Mouse (Mus musculus) G1E (cell line): ENCODE measurements around the gene Nbr1. TPM values are rescaled to one million over a fixed set of nuclear protein-coding genes. Genes with fewer than 3 reads are reported as not detected.

Experiments used
- ATAC-seq: 2 replicates; pipeline ENCODE4 v1.8.0; 2016; ENCODE audit warnings: mild to moderate bottlenecking; ENCODE audit not compliant: insufficient number of reproducible peaks, poor library complexity, low FRiP score, severe bottlenecking; ENCODE audit errors: extremely low read depth
- DNase-seq: peaks from one replicate; pipeline ENCODE4 v3.0.0; 2012; ENCODE audit warnings: low spot score
- H3K27me3 ChIP-seq: 2 replicates; pipeline ENCODE4 v1.6.1; 2012; ENCODE audit warnings: mild to moderate bottlenecking, low read length, inconsistent platforms; ENCODE audit not compliant: insufficient read depth
- H3K36me3 ChIP-seq: replicated peaks from 2 replicates; pipeline ENCODE3; 2012; ENCODE audit warnings: mild to moderate bottlenecking, inconsistent platforms
- H3K4me1 ChIP-seq: 2 replicates; pipeline ENCODE4 v1.6.1; 2012; ENCODE audit warnings: low read depth, low read length, inconsistent platforms, mixed read lengths; ENCODE audit not compliant: insufficient read depth
- H3K4me3 ChIP-seq: 2 replicates; pipeline ENCODE4 v1.5.1; 2012; ENCODE audit warnings: low read depth, mild to moderate bottlenecking, inconsistent platforms, low read length, moderate library complexity, mixed read lengths
- H3K9me3 ChIP-seq: replicated peaks from 2 replicates; pipeline ENCODE4 v1.6.1; 2012; ENCODE audit warnings: inconsistent platforms
- CTCF ChIP-seq: IDR thresholded peaks from 2 replicates; pipeline ENCODE4 v1.5.1; 2012; ENCODE audit warnings: low read depth, low read length, inconsistent platforms, mixed read lengths
- GATA1 ChIP-seq: IDR thresholded peaks from 2 replicates; pipeline ENCODE4 v1.6.1; 2012; ENCODE audit warnings: borderline replicate concordance, low read length, inconsistent platforms, mixed read lengths
- GATA2 ChIP-seq: IDR thresholded peaks from 2 replicates; pipeline ENCODE4 v1.6.1; 2012; ENCODE audit warnings: low read depth, low read length, inconsistent platforms, borderline replicate concordance
- POLR2AphosphoS5 ChIP-seq: IDR thresholded peaks from 2 replicates; pipeline ENCODE4 v1.6.1; 2012; ENCODE audit warnings: low read depth, low read length, inconsistent platforms; ENCODE audit not compliant: insufficient replicate concordance
- TAL1 ChIP-seq: conservative IDR thresholded peaks from 2 replicates; pipeline ENCODE4 v1.6.1; 2012; ENCODE audit warnings: low read depth, low read length, inconsistent platforms, mixed read lengths
- polyA plus RNA-seq: library from polyadenylated mRNA; stranded (reverse); fragments of >175 nt; gene quantifications from 2 replicates; pipeline ENCODE4 v1.2.3, GENCODE M21; 2012
- total RNA-seq, 2 experiments: library from RNA; stranded (forward) in 1 of 2; stranded (reverse) in 1 of 2; fragments of 200-1000 nt in 1 of 2; fragments of >200 nt in 1 of 2; fragmentation: Nextera tagmentation in 1 of 2; gene quantifications; 2 replicates each; pipeline ENCODE4 v1.2.3; 2014 to 2017

Nbr1 gene
- total and polyA plus RNA-seq, 3 experiments, result 45.6 to 109 (median 99.4) TPM

- H3K36me3 ChIP-seq, result peaks cover 29% of the 10 kb centered on the region
- TF ChIP-seq POLR2AphosphoS5 (no peak), GATA2 (no peak), TAL1 (no peak), GATA1 (no peak), CTCF (no peak)
Measured at GRCm38 (mm10) chr11:101587676-101588075, 35.7 kb downstream of the Nbr1 start.

DNA sequence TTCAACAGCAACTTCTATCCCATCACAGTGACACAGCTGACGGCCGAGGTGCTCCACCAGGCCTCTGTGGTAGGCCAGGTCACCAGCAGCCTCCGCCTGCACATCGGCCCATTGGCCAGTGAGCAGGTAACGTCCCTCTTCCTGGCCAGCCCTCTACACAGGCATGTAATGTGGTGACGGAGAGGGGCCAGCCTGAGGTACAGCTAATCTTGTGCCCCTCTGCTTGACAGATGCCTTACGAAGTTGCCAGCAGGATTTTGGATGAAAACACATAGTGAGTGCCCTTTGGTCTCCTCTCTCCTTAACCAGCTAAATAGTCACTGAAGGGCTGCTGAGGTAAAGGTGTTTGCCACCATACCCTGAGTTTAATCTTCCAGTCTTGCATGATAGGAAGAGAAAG is 36.9 kb downstream of the Nbr1 start:
- H3K4me3 ChIP-seq, result no peak overlapping the region
- peaks cover 26% of the 10 kb centered on the region for H3K36me3 ChIP-seq
- peaks cover 8% of the 10 kb centered on the region; the same call in 1 of the 2 replicates for H3K4me1 ChIP-seq
- no peak for TF ChIP-seq TAL1
- no peak for TF ChIP-seq GATA2
- TF ChIP-seq CTCF, result no peak
- TF ChIP-seq GATA1, result no peak
- TF ChIP-seq POLR2AphosphoS5, result no peak
- ATAC-seq (no peak), DNase-seq (no peak)
- peaks cover under 1% of the 10 kb centered on the region; the same call in 1 of the 2 replicates for H3K27me3 ChIP-seq
- H3K9me3 ChIP-seq, result no peaks in the 10 kb centered on the region

More at GRCm38 (mm10) chr11:101587676-101588075, 35.7 kb downstream of the Nbr1 start:
- DNase-seq, result no peak
- Histone ChIP-seq H3K4me1 (peaks cover 9% of the 10 kb centered on the region), H3K4me3 (no peak overlapping the region), H3K9me3 (no peaks in the 10 kb centered on the region), H3K27me3 (no peaks in the 10 kb centered on the region)
- no peak for ATAC-seq

GRCm38 (mm10) chr11:101589444-101589843 is 37.5 kb downstream of the Nbr1 start:
- TF ChIP-seq GATA2 (no peak), CTCF (peak; percentile 78)

GRCm38 (mm10) chr11:101589989-101590624 is 38.2 kb downstream of the Nbr1 start:
- TF ChIP-seq CTCF, result no peak
- TF ChIP-seq GATA2, result no peak
- TF ChIP-seq TAL1, result no peak
- TF ChIP-seq POLR2AphosphoS5, result no peak
- no peak for TF ChIP-seq GATA1
- Histone ChIP-seq H3K4me1 (peaks cover 8% of the 10 kb centered on the region; the same call in 1 of the 2 replicates), H3K27me3 (peaks cover 3% of the 10 kb centered on the region), H3K4me3 (no peak overlapping the region), H3K36me3 (peaks cover 20% of the 10 kb centered on the region), H3K9me3 (no peaks in the 10 kb centered on the region)
- DNase-seq, result no peak
- no peak for ATAC-seq

More at GRCm38 (mm10) chr11:101589444-101589843, 37.5 kb downstream of the Nbr1 start:
- peak; percentile 66 for DNase-seq
- peaks cover 2% of the 10 kb centered on the region; the same call in 1 of the 2 replicates for H3K27me3 ChIP-seq
- peaks cover 22% of the 10 kb centered on the region for H3K36me3 ChIP-seq
- H3K9me3 ChIP-seq, result no peaks in the 10 kb centered on the region
- H3K4me1 ChIP-seq, result peaks cover 8% of the 10 kb centered on the region; the same call in 1 of the 2 replicates
- no peak for ATAC-seq
- no peak overlapping the region for H3K4me3 ChIP-seq

DNA sequence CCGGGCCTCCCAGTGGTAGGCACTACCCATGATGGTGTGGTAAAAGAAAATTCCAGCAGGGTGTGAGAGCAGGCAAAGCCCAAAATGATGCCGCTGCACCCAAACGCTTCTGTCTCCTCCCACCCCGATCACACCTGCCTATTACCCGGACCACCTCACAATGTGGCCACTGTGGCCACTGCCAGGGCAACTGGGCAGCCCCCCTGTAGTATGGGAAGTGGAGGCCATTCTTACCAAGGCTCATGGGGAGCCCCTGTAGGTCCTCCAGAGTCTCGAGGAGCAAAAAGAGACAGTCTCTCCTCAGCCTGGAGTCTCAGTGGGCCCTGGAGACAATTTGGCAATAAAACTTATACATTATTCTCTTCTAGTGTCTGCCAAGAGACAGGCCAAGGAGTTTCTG is 47.2 kb downstream of the Nbr1 start, which contains the start of gene Gm11634:
Gene Gm11634 (minus strand): TSS at position 101 of the 400 bp plus-strand sequence.
- no peak for TF ChIP-seq GATA2
- TF ChIP-seq GATA1, result no peak
- no peak for TF ChIP-seq POLR2AphosphoS5
- no peak for TF ChIP-seq CTCF
- no peak for TF ChIP-seq TAL1
- Histone ChIP-seq H3K27me3 (peaks cover 32% of the 10 kb centered on the region), H3K9me3 (no peaks in the 10 kb centered on the region), H3K4me3 (no peak within 1 kb of the TSS), H3K36me3 (no peaks in the 10 kb centered on the region), H3K4me1 (0 out of 2 replicates have a peak, but pooled peaks cover 1% of the 10 kb centered on the region)
- no peak for ATAC-seq
- no peak for DNase-seq

GRCm38 (mm10) chr11:101602491-101602890 is 50.5 kb downstream of the Nbr1 start:
- H3K4me1 ChIP-seq, result peaks cover 6% of the 10 kb centered on the region; the same call in 1 of the 2 replicates
- TF ChIP-seq POLR2AphosphoS5 (no peak), CTCF (no peak), TAL1 (no peak), GATA2 (no peak), GATA1 (no peak)
- no peaks in the 10 kb centered on the region for H3K36me3 ChIP-seq
- H3K9me3 ChIP-seq, result no peaks in the 10 kb centered on the region
- ATAC-seq (no peak), DNase-seq (peak; percentile 21)
- peaks cover 16% of the 10 kb centered on the region for H3K27me3 ChIP-seq
- H3K4me3 ChIP-seq, result no peak overlapping the region
